Mouse (Mus musculus): ENCODE data around the gene Dydc2.

- no peak for TF ChIP-seq GATA1 (IDR thresholded peaks at IDR 0.05; ENCODE audit: borderline replicate concordance, low read length)
- no peak for TF ChIP-seq FLI1 (IDR thresholded peaks at IDR 0.05; ENCODE audit: low read length)
Observed at GRCm38 (mm10) chr14:41111031-41111668, 42.1 kb upstream of the Dydc2 start.
